Mouse (Mus musculus) liver, embryonic 14.5 days (tissue): ENCODE results near the gene Zbtb7b.

Experiments
- CTCF ChIP-seq: IDR thresholded peaks from 2 replicates; pipeline ENCODE4 v1.5.1; 2016; ENCODE audit warnings: antibody characterized with exemption, low read depth, control low read depth
- EP300 ChIP-seq: IDR thresholded peaks from 2 replicates; pipeline ENCODE4 v1.6.1; 2016; ENCODE audit warnings: antibody characterized with exemption, low read depth

- no peak for TF ChIP-seq CTCF
- no peak for TF ChIP-seq EP300
These were observed 29.9 kb downstream of the Zbtb7b start for GRCm38 (mm10) chr3:89364631-89365030.
